Mouse (Mus musculus) heart, postnatal 0 days (tissue): ENCODE results near the gene Mpst.

Source experiments
- CTCF ChIP-seq: IDR thresholded peaks from 2 replicates; pipeline ENCODE4 v1.5.1; 2016; ENCODE audit warnings: antibody characterized with exemption, control low read depth, low read depth
- EP300 ChIP-seq: IDR thresholded peaks from 2 replicates; pipeline ENCODE4 v1.6.1; 2016; ENCODE audit warnings: antibody characterized with exemption, low read depth

DNA sequence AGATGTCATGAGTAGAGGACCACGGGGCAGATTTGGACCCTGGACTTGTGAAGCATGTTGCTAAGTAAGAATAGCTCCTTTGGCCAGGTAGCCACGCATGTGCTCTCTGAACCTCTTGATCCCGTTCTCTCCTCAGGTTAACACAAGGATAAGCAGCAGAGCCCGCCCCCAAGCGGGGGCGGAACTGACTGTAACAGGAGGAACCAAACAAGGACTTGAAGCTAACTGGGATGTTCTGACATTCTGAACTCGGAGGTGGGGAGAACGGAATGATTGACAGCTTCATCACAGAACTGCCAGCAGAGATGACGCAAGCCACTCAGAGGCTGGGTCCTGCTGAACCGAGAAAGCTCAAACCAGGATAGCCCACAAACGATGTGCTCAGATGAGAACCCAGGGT is 18.3 kb downstream of the Mpst start:
- TF ChIP-seq EP300 (no peak), CTCF (no peak)
